Mouse (Mus musculus): ENCODE data around the gene Gm49384.
"Not testable (repeated sequence)": the region's sequence is repeated elsewhere in the genome, so short reads cannot be mapped to it uniquely, and the experiment has no call there.

Gene Gm49384

DNA sequence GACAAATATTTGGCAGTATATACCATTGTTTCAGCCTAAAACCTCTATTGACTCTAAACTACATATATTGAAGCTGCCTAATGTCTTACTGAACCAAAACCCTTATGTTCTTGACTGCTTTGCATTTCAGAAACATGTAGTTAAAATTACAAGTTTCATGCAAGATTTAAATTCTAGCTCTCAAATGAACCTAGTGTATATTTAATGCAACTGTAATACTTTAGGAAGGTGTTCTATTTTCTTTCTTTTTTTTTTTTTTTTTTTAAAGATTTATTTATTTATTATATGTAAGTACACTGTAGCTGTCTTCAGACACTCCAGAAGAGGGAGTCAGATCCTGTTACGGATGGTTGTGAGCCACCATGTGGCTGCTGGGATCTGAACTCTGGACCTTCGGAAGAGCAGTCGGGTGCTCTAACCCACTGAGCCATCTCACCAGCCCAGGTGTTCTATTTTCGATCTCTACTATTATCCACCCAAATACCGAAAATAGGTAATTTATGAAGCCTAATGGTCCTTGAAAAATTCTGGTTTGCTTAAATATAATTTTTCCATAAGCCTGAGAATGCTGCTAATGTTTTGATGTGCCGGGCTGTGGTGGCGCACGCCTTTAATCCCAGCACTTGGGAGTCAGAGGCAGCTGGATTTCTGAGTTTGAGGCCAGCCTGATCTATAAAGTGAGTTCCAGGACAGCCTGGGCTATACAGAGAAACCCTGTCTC lies 37.0 kb downstream of the Gm49384 start:
- not testable (repeated sequence) for DNase-seq

DNA sequence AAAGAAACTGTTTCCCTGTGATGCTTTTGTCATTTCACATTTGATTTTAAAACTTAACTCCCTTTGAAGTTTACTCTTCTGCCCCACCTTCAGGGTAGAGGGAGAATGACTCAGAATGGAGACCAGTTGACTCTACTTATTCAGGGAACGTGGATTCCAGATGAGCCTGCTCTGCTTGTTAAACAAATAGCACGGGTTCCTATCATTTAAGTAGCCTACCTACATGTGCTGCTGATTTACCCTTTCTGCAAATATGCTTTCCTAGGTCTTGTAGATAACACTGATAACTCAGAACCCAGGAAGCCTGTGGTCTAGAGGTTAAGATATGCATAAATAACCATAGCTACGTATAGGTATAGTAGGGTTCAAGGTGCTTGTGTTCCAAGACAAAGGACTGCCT lies 39.2 kb downstream of the Gm49384 start:
- no peak for DNase-seq

- DNase-seq, result not testable (repeated sequence)
Measured at GRCm38 (mm10) chr12:69163586-69163985, 40.5 kb downstream of the Gm49384 start.

- not testable (repeated sequence) for DNase-seq
Measured at GRCm38 (mm10) chr12:69160677-69161076, 43.4 kb downstream of the Gm49384 start.

DNA sequence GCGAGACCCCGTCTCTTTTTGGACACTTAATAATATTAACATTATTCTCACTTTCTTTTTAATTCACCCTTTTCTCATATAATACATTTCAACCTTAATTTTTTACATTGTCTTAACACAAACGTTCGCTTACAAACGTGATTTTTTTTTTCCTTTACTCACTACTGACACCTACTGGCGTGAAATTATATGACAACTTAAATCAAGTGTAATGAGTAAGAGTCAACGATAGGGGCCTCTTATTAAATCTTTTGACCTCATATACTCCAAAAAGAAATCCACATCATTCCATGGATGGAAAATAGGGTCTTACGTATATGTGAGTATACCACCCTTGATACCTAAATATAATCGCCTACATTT lies 44.5 kb downstream of the Gm49384 start:
- no peak for DNase-seq

GRCm38 (mm10) chr12:69158765-69159577 lies 45.1 kb downstream of the Gm49384 start, which contains the start of gene Rps29:
TSS of gene Rps29 (minus strand) at chr12:69159186.
- peak; percentile 98 for DNase-seq

- DNase-seq, result no peak
Measured at GRCm38 (mm10) chr12:69158366-69158764, 45.7 kb downstream of the Gm49384 start.

DNA sequence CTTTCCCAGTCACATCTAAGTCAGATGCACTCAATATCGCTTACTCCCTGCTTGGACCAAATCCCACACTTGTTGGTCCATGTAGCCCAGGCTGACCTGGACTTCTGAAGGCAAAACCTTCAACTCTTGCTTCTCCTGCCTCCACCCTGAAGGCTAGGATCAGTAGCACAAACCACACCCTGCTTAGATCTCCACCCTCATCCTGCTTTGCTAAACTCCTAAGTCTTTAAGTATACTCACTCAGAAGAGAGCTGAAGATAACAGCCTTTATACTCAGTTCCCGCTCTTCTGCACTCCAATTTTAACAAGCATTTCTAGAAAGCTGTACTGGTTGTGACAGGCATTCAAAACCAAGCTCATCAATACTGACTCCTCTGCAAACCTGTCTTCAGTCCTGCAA lies 47.0 kb downstream of the Gm49384 start:
- no peak for DNase-seq

- no peak for DNase-seq
Measured at GRCm38 (mm10) chr12:69156436-69156835, 47.6 kb downstream of the Gm49384 start.

DNA sequence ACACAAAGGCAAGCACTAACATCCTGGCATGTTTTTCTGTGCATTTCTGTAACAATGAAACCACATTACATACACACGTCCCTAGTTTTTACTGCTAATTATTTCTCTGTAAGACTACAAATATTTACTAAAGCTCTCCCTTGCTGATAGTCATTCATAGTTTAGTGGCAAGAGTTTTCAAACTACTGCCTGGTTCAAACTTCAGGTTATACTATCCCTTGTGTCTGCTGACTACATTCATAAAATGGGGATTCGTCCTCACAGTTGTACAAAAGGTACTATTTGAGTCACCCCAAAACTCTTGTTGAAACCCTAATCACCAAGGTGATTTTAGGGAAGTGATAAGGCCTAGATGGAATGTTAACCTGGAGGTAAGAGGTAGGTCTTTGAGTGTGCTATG lies 48.1 kb downstream of the Gm49384 start:
- DNase-seq, result no peak

DNA sequence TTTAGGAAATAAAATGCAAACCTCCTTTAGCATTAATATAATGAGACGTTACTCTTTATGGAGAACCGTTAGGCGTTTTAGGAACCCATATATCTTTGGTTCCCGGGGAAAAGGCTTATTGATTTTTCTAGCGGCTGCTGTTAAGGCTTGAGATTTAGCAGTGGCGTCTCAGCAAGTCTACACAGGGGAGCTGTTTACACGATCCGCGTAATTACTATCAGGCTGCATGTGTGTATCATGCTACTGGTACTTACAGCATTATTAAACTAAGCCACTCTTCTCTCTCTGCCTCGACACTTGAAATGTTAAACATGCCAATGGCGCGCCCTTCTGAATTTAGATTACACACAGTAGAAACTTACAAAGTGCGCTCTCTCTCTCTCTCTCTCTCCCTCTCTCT lies 54.0 kb downstream of the Gm49384 start:
- DNase-seq, result no peak

GRCm38 (mm10) chr12:69147166-69147735 lies 56.8 kb downstream of the Gm49384 start:
- no peak for DNase-seq

GRCm38 (mm10) chr12:69143460-69143859 lies 60.6 kb downstream of the Gm49384 start:
- no peak for DNase-seq

GRCm38 (mm10) chr12:69139841-69140240 lies 64.2 kb downstream of the Gm49384 start:
- no peak for DNase-seq
